Mouse (Mus musculus): ENCODE measurements around the gene Mfap3l. TPM values are rescaled to one million over a fixed set of nuclear protein-coding genes. Genes with fewer than 3 reads are reported as not detected.
"Not testable (repeated sequence)": the region's sequence is repeated elsewhere in the genome, so short reads cannot be mapped to it uniquely, and the experiment has no call there.

Mfap3l gene
- total RNA-seq, 2 experiments from 2014 or later, result 9.0 to 10.6 TPM

DNA sequence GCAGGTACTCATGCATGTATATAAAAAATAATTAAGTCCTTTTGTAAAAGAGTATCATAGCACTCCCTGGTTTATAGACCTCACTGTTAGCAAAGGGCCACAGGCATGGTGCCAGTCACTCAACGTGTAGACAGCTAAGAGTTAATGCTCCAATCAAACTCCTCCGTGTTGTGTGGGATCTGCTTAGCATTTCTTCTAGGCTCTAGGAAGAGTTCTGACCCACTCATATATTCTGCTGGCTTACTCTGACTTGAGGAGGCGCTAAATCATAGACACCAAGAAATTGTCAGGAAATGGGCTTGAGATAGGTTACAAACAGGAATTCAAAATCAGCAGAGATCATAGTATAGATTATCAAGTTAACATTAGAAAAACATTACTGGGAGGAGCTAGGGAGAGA lies 13.3 kb downstream of the Mfap3l start:
- intact Hi-C loops (cut with DNase I), result no loop called here
- no peak for DNase-seq (ENCODE audit: low spot score)

DNA sequence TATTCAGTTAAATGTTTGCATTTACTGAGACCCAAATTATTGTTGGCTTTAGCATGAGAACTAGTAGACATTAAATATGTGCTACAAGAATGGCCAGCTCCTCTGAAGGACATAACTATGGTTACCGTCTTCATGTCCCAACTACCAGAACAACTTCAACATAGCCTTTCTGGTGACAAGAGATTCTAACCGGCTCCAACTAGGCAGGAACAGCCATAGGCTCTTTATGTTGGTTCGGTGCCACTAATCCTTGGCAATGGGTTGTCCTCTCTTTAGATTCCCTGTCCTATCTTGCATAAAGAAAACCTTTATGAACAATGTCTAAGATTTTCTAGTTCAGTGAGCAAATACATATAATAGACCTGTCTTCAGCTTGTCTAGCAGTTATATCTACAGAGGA lies 14.7 kb downstream of the Mfap3l start:
- intact Hi-C loops (cut with DNase I), result no loop called here
- DNase-seq (ENCODE audit: low spot score), result no peak

DNA sequence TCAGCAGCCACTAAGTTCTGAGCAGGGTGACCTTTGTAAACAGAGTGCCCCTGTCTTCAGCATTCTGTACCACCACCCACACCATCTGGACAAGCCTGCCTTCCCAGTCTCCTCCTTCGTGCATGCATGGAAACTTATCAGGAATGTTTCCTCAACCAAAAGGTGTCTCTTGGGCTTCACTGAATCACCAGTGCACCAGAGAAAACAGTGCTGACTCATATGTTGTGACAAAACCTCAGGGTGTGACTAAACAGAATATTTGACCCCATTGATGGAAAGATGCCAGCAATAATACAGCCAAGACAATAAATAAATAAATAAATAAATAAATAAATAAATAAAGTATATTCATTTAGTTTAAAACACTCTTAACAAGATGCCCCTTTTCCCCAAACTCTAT lies 16.5 kb downstream of the Mfap3l start:
- intact Hi-C loops (cut with DNase I), result no loop called here

DNA sequence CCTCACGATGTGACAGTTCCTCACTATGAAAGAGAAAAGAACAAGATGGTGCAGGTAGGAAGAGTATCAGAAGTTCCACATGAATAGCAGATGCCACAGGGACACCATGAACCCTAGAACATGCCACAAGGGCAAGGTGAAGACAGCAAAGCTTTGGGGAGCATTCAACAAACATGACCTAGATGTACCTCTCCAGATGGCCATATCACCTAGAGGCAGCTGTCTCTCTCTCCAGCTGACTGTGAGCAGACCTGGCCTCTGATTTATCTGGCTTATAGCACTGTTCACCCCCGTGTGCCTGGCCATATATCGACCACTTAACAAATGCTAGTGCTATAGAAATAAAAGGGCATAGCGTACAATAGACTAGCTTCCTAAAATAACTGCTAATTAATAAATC lies 17.5 kb downstream of the Mfap3l start:
- DNase-seq (ENCODE audit: low spot score), result no peak
- intact Hi-C loops (cut with DNase I), result no loop called here

More for the DNA sequence above, 16.5 kb downstream of the Mfap3l start:
- DNase-seq (ENCODE audit: low spot score), result no peak

DNA sequence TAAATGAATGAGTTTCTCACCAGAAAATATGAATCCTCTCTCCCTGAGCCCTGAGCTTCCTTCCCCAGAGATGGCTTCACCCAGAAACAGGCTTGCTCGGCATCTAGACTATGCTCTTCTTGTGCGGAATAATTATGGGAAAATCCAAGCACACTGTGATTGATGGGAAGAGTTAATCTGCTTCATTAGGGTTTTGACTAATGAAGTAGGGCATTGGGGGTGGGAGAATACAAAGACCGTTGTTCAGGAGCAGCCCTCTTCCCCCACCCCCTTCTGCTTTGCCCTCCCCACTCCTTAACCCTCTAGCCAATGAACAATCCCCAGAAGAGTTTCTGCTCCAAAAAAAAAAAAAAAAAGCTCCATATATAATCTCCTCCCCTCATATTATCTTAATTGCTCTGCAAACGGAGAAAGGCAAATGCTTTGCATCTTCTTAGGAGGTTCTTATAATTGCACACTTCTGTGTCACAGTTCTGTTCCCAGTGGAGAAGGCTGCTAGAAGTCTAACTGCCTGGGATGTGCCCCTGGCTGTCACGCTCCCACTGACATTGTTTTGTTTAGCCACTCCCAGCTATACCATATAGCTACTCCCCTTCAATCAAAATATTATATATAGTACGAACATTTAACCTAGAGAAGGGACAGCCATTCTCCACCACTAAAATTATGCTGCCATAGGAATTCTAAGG lies 24.9 kb downstream of the Mfap3l start:
- intact Hi-C loops (cut with DNase I), result no loop called here

DNA sequence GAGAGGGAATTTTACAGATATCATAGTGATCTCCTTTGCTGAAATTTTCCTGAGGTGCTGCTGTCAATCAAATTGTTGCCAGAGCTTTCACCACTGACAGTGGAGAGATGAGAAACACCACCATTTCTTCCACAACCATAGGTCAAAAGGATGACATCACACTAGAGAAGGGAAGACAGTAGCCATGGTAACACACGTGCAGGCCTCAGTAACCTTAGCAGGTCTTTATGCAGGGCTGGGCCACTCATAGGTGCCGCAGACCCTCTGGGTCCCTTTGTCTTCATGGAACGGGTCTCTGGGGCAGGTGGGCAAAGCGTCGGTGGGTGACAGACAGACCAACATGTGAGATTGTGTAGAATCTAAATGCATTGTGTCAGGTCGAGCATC lies 25.5 kb downstream of the Mfap3l start:
- DNase-seq (ENCODE audit: low spot score), result no peak
- intact Hi-C loops (cut with DNase I), result no loop called here

More for the DNA sequence above, 24.9 kb downstream of the Mfap3l start:
- DNase-seq (ENCODE audit: low spot score), result no peak

DNA sequence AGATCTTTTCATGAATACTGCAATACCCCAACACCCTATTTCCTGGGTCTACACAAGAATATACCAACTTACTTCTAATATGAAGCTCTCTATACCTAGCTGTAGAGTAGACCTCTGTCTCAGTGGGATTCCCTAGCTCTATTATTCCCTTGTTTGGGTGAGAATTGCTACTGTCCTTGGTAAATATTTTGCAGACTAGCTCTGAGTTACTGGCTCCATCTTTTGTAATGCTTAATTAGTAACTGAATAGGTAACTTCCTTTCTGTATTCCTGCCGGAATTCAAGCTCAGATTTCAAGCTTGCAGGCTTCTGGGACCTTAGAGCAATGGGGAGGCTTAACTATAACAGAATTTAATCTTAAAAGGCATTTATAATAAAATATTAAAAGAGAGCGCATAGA lies 26.1 kb downstream of the Mfap3l start:
- DNase-seq (ENCODE audit: low spot score); intact Hi-C loops (cut with DNase I): not testable (repeated sequence)

DNA sequence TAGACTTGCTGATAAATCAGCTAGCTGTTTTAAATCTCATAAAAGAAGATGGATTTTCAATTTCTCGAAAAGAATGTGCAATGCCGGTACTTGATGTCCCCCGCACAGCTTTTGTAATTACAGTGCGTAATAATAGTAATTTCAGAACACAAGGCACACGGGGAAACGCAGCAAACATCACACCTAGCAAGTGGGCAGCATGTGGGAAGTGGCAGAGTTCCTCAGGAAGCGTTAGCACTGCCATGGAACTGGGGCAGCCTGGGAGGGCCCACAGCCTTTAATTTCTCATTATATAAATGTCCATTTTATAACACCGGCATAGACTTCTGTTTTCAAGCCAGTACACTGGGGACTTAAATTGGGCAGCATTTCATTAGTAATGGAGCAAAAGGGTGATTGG lies 27.1 kb downstream of the Mfap3l start:
- intact Hi-C loops (cut with DNase I), result no loop called here
- DNase-seq (ENCODE audit: low spot score), result no peak

DNA sequence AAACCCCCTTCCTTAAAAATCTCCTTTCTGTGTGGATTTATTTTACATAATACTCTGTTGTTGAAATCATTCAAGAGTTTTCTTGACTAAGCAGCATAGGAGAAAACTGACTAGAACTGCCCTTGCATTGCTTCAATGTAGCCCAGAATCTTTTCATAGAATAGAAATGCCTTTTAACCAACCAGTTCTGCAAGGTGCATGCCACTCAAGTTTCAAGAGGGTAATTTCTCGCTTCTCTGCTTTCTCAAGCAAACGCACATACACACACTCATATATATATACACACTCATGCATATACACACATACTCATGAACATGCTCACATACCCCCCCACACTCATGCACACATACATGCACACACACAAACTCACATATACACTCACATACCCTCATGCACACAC lies 28.6 kb downstream of the Mfap3l start:
- intact Hi-C loops (cut with DNase I), result no loop called here

DNA sequence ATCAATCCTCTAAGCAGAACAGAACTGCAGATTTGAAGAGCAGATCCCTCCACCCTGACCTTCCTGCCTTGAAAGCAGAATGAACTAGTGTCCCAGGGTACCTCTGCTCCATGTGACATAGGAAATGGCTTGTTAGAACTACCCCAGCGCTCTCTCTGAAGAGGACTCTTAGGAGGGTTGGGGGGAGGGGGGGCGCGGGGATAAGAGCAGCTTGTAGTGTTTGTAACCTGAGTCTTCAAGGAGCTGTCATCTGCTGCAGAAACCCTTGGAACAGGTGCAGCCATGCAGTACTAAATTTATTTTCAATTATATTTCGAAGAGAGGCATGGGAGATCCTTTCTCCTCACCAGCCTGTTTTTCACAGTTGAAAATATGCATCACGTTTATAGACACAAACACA lies 30.9 kb downstream of the Mfap3l start:
- DNase-seq (ENCODE audit: low spot score), result no peak
- intact Hi-C loops (cut with DNase I), result no loop called here

More for the DNA sequence above, 28.6 kb downstream of the Mfap3l start:
- DNase-seq (ENCODE audit: low spot score), result no peak

DNA sequence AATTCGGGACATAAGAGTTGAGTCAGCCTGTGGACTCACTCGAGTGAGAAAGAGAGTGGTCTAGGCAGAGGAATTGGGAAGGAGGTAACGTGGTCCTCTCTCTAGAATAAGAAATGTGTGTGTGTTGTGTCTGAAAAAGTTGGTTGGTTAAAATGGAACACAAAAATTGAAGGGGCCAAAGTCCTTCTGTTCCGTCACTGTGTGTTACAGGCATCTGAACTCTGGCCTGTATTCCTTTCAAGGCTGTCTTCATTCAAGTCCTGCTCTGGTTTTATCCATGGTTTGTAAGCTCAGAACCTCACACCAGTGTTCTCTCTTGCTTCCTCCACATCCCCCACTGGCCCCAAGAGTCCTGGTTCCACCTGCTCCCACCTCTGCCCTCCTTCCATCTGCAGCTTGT lies 33.2 kb downstream of the Mfap3l start:
- intact Hi-C loops (cut with DNase I), result no loop called here
- no peak for DNase-seq (ENCODE audit: low spot score)

DNA sequence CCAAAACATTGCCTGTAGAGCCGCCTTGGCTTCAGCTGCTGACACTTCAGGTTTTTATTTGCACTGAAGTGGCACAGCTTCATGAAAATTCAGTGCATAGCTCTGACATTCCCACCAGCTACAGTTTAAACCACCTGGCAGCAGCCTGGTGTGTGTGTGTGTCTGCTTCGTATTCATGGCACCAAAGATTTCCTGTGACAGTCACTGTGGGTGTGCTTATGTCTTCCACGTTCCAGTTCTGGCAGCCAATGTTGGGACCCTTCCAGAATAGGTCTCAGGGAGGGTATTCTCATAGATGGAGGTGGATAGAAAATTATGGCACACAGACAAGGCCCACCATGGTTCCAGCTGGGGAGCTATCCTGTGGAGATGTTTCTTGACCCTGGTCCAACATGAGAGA lies 34.2 kb downstream of the Mfap3l start:
- intact Hi-C loops (cut with DNase I), result no loop called here
- no peak for DNase-seq (ENCODE audit: low spot score)

DNA sequence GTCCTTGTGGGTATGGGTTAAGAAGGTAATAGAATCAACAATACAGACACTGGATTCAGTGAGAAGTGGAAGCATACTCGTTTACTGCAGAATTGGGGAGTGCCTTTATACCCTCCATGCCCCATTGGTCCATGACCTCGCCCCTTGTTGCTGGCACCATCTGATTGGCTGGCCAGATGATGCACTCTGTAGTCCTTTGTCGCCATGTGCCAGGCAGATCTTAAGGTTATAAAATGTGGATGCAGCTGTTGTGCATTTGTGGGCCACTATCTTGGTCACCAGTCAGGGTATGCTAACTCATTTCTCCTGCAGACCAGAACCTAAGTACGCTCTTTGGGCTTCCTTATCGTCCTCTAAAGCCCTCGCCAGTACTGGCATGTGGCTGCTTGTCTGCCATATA lies 46.0 kb downstream of the Mfap3l start:
- DNase-seq (ENCODE audit: low spot score), result no peak
- intact Hi-C loops (cut with DNase I), result no loop called here

DNA sequence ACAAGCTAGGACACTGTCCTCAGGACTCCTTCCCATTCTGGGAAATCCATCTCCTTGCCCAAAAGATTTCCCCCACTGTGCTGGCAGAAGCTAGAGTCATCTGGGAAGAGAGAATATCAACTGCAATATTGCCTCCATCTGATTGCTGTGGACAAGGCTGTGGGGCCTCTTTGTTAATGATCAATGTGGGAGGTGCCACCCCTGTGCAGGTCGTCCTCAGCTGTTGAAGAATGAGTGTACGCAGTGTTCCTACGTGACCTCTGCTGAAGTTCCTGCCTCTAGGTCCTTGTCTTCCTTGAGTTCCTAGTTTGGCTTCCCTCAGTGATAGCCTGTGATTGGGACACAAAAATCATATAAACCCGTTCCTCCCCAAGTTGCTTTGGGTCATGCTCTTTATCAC lies 49.2 kb downstream of the Mfap3l start:
- intact Hi-C loops (cut with DNase I), result no loop called here
- no peak for DNase-seq (ENCODE audit: low spot score)

DNA sequence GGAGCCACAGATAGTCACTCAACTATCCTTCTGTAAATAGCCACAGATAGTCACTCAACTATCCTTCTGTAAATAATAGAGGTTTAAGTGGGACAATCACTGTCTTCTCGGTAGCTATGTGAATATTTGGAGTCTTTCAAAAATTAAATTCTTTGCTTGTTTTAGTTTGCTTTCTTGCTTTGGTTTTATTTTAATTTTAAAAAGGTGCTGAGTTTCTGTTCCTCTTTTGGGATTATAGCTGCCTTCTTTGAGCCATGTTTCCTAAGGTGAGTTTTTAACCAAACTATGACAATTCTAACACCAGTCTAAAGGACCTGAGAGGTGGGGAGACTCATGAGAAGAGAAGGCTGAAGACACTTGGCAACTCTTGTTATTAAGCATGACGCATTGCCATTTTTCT lies 49.7 kb downstream of the Mfap3l start:
- no peak for DNase-seq (ENCODE audit: low spot score)
- intact Hi-C loops (cut with DNase I), result no loop called here

DNA sequence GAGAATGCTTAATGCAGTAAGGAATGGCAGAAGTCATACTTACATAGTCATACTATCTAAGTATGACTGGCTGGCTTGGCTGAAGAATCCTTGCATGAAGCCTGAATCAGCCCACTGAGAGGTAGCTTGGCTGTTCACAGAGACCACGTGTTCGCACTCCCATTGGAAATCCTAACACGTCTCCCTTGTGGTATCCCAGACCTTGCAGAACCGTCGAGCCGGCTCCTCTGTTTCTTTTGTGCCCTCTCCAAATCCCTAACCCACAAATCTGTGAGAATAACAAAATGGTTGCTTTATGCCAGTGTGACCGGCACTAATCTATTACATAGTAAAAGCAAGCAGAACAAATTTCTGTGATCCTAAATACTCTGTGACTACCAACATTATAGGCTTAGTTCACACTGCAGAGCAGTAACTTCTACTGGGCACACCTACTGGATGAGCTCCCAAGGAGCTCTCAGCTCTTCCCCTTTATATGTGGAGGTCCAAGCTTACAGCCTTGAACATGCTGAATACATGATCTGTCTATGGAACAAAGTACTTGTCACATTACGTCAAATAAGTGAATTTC lies 79.0 kb downstream of the Mfap3l start:
- intact Hi-C loops (cut with DNase I), result no loop called here
- DNase-seq (ENCODE audit: low spot score), result no peak

DNA sequence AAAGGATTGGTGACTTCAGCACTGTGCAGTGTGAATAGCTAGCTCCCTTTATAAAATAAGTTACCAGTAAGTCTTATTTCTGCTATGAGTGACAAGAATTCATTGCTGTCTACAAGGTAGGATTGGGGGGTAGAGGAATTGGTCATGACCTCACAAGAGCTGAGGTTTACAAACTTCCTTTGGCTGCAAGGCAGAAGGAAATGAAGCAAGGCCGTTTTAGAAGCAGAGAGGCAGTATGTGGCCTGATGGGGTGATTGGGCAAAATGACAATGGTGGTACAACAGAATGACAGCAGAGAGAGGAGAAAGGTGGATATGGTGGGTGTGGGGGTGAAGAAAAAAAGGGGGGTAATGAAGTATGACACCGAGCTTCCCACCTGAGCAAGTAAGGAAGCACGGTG lies 82.1 kb downstream of the Mfap3l start:
- intact Hi-C loops (cut with DNase I), result no loop called here

DNA sequence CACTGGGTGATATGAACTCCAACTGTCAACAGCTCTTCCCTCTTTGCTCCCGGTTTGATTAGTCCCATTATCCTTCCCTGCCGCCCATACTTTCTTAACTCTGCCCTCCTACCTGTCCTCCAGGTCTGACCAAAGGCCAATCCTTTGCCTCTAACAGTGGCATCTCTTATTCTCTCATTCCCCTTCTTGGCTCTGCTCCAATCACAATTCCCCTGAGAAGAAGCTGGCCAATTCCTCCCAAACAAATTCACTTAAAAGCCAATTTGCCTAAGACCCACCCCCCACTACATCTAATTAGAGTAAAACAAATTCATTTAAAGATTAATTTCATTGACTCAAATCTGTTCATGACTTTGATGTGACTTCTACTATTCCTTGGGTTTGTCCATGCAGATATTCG lies 86.1 kb downstream of the Mfap3l start:
- DNase-seq (ENCODE audit: low spot score), result no peak
- intact Hi-C loops (cut with DNase I), result no loop called here

More for the DNA sequence above, 82.1 kb downstream of the Mfap3l start:
- DNase-seq (ENCODE audit: low spot score), result no peak

Data from heart, postnatal 25 days (tissue).